Mouse (Mus musculus): Measurements from ENCODE around the gene Alkbh6.

Gene Alkbh6

DNA sequence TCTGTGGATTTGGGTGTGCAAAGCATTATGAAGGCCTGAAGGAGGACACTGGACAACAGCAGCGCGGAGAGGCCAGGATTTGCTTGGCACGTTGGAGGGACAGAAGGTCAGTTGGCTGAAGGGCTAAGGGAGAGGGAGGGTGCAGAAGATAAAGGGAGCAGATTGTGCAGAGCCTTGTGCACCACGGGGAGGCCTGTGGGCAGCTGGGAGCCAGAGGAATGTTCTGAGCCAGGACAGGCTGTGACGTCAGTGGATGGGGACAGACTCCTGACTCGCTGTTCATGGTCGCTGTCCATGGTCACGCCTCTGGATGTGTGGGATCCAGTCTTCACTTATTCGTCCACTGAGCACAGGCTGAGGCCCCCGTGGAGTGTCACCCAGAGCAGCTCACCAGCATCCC, 13.4 kb upstream of the Alkbh6 start:
- peak; percentile 74 for DNase-seq (ENCODE audit: low read depth)

- DNase-seq (ENCODE audit: low read depth), result no peak
These were observed 11.7 kb upstream of the Alkbh6 start for GRCm38 (mm10) chr7:30296816-30297215.

- DNase-seq (ENCODE audit: low read depth), result no peak
These were observed 11.3 kb upstream of the Alkbh6 start for GRCm38 (mm10) chr7:30297266-30297665.

GRCm38 (mm10) chr7:30300914-30301313, 7.6 kb upstream of the Alkbh6 start:
- peak; percentile 71 for DNase-seq (ENCODE audit: low read depth)

DNA sequence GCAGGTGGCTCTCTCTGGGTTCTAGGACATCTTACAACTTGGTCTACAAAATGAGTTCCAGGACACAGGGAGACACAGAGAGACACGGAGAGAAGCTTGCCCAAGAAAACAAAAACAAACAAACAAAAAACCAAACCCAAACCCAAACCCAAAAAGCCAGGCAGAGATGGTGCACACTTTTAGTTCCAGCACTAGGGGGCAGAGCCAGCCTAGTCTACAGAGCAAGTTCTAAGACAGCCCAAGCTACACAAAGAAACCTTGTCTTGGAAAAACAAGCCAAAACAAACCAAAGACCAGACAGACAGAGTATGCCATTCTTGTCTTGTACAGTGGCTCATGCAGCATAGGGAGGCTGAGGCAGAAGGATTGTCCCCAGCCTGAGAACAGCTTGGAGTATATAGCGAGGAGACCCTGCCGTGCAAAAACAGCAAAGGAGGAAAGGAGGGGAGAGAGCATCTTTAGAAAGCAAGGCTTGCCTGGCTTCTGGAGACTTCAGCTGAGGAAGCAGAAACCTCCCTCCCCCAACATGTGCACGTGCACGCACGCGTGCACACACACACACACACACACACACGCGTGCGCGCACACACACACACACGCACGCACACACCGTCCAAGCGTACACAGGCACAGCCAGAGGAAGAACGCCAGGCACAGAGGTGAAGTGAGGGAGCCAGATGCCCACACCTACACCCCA, 2.3 kb upstream of the Alkbh6 start:
- peak; percentile 70 for DNase-seq (ENCODE audit: low read depth)

DNA sequence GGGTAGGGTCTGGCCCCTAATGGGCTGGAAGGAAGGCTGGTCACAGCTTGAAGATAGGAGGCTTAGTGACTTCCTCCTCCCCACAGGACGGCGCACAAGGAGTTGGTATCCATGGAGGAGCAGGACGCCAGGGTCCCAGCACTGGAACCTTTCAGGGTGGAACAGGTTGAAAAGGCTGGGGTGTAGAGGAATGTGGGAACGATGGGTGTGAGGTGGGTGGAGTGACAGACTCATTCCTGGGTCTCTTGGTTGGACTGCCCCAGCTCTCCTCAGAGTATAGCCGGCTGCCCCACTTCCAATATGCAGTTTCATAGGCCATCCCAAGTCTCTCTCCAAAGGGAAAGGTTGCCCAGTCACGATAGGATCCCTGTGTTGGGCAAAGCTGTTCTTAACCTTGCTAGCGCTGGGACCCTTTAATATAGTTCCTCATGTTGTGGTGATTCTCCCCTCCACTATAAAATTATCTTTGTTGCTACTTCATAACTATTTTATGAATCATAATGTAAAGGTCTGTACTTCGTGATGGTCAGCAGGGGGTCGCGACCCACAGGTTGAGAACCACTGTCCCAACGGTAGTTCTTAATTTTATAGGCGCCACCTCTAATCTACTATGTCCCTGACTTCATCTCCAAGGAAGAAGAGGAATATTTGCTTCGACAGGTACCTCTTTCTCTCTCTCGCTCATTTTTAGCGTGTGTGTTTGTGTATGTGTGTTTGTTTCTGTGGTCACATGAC, 1.0 kb downstream of the Alkbh6 start:
- DNase-seq (ENCODE audit: low read depth), result no peak

DNA sequence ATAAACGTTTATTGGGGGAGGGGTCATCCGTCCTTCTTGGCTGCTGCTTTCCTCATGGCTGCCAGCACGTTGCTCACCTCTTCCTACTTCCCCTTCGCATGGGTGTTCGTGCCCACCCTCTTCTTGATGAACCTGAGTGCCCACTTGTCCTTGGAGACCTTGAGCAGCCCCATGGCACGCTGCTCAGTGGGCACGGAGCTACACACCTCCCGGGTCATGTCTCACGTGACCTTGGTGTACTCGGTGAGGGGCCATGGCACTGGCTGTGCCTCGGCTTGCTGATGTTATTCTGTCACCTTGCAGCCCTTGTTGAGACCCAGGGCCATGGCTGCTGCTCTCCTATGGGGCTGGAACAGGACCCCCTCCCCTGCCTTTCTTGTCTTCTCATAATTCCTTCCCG, 1.6 kb downstream of the Alkbh6 start:
- DNase-seq (ENCODE audit: low read depth), result no peak

- DNase-seq (ENCODE audit: low read depth), result no peak
These were observed 5.3 kb downstream of the Alkbh6 start for GRCm38 (mm10) chr7:30313666-30314320.

DNA sequence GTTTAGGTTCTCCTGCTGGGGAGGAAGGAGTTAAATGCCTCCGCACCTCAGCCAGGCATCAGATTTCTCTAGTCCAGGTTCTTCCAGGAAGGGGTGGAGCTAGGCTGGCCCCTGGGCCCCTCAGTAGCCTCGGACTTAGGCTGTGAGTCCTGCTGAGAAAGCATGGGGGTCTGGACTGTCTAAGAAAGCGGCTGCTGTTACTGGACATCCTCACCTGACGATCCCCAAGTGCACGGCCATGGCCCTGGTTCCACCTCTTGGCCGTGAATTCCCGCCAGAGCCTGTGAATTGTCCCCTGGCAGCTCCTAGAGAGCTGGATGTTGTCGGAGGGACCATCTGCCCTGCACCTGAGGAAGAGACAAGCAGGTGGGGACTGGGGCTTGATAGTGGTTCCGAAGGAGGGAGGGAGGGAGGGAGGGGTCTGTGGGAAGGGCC, 6.2 kb downstream of the Alkbh6 start, which contains the start of gene Syne4:
Syne4 (plus strand) TSS at position 87 of the 435 bp plus-strand sequence.
- DNase-seq (ENCODE audit: low read depth), result no peak

DNA sequence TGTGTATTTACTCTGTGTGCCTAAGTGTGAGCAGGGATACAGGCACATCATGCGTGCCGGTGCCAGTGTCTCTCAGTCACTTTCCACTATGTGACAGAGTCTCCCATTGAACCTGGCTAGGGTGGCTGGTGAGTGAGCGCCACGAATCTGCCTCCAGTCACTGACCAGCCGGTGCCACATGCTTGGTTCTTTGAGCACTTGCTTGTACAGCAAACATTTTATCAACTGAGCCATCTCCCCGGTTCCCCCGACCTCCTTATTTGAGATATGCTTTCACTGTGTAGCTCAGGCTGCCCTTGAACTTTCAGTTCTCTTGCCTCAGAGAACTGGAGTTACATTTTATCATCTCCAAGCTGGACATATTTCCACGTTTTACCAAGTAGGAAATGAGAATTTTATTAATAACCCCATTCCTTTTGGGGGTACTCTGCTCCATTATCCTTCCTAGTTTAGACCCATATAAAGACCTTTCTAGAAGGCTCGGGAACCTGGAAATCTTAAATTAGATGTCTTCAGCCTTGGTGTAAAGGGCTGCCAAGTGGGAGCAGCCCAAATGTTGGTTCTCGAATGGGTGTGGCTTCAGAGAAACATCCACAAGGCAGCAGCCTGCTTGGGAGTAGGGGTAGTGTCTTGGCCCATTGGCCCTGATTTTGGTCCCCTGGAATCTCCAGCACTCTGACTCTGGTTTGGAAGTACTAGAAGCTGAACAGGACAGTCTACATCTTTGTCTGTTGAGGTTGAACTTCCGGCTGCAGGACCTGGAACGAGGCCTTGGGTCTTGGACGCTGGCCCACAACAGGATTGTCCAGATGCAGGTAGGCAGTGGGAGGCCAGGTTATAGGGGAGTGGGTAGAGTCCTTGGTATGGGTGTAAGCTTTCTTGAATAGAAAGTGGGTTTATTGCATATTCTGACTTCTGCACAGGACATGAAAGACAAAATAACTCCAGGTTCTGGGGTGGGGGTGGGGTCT, 7.3 kb downstream of the Alkbh6 start:
- DNase-seq (ENCODE audit: low read depth), result no peak

DNA sequence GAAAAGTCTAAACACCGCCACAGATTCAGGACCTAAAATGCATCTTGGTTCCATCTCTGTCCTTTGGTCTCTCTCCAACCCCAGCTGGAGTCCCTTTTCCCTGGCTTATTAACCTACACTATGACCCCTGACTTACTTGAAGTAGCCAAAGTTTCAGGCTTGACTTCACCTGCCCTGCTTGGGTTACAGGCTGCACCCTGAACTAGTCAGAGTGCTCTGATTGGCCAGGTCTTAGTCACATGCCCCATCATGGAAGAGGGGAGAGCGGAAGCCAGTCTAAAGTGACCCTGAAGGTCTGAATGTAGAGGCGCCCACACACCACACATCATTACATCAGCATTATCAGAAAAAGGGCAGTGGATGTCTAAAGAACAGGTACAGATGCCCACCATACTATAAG, 9.6 kb downstream of the Alkbh6 start:
- no peak for DNase-seq (ENCODE audit: low read depth)

DNA sequence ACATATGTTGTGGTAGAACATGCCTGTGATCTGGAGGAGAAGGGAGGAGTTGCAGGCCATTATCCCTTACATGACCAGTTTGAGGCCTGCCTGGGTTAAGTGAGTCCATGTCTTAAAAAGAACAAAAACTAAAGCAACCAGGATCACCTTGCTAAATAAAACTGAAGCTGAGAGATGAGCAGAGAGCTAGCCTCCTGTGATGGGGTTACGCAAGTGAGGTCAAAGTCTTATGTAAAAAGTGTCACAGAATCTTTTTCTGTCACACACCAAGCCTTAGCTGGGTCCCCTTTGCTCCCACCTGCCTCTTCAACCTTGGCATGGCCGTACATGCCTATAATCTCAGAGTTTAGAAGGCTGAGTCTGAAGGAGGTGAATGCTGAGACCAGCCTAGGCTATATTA, 12.4 kb downstream of the Alkbh6 start:
- DNase-seq (ENCODE audit: low read depth), result no peak

- DNase-seq (ENCODE audit: low read depth), result peak; percentile 87
These were observed 13.2 kb downstream of the Alkbh6 start, which contains the start of gene E130208F15Rik for GRCm38 (mm10) chr7:30321539-30322284. E130208F15Rik (plus strand) TSS chr7:30321740.

DNA sequence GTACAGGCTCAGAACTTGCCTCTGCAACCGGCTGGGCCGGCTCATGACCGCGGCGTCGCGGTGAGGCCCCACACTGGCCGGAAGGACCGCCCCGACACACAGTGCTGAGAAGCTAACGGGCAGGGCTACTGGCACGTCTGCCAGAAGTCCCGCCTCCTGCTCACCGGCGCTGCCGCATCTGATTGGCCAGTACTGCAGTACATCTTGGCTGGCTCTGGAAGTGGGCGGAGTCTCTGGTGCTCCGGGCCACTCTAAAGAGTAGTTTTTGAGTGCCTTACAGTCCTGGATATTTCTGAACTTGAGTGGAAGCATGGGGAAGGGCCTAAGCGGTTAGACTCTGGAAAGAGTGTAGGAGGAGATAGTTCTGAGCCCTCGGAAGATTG, 13.8 kb downstream of the Alkbh6 start:
- peak; percentile 98 for DNase-seq (ENCODE audit: low read depth)

- DNase-seq (ENCODE audit: low read depth), result no peak
These were observed 14.3 kb downstream of the Alkbh6 start for GRCm38 (mm10) chr7:30322865-30323264.

GRCm38 (mm10) chr7:30323795-30324194, 15.3 kb downstream of the Alkbh6 start, which contains the start of gene Sdhaf1:
Sdhaf1 (minus strand) TSS chr7:30323895.
- DNase-seq (ENCODE audit: low read depth), result no peak

DNA sequence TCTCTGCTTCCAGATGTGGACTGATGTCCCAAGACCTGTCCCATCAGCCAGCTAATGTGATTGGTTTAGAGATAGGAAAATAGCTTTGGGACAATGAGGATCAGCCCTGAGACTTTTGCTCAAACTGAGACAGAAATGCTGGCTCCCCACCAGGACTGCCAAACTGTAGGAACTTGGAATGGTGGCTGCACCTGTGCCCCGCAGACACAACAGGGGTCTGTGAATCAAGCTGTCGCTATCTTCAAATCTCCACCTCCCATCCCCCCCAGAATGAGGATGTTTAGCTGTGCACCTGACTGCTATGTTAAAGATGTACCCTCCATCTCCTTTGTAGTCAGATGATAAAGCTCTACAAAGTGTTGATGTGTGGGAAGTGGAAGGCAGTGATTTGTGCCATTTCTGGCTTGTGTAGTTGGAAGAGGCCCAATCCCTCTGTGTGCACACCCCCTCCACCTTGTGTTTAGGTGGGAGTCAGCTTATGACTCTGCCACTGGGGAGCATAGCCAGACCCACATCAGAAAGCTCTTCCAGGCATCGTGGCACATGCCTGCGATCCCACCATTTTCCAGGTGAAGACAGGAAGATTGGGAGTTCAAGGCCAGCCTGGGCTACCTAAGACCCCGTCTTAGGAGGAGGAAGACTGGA, 15.9 kb downstream of the Alkbh6 start:
- DNase-seq (ENCODE audit: low read depth), result no peak

- peak; percentile 70 for DNase-seq (ENCODE audit: low read depth)
These were observed 16.8 kb downstream of the Alkbh6 start for GRCm38 (mm10) chr7:30325364-30325763.

GRCm38 (mm10) chr7:30326427-30326826, 17.9 kb downstream of the Alkbh6 start:
- DNase-seq (ENCODE audit: low read depth), result no peak

DNA sequence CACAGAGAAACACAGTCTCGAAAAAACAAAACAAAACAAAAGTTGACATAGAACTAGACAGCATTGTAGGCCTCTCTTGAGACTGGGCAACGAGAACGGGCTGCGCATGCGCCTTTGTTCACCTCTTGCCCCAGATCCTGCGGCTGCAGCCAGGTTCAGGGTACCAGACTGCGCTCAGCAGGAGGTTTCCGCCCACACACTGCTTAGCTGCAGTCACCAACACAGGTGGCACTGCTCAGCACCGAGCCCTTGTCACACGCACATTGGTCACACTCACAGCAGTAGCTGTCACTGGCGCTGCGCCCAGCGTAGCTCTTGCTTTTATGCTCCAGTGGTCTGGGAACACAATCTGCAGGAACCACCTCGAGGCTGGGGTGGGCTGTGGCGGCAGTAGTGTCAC, 18.6 kb downstream of the Alkbh6 start:
- DNase-seq (ENCODE audit: low read depth), result no peak
